Mouse (Mus musculus) brain, embryonic 14.5 days (tissue): ENCODE data around the gene Mansc1.

Source experiments
- CTCF ChIP-seq: fragments of 200-500 bp; IDR thresholded peaks from 2 replicates; pipeline ENCODE4 v1.5.1; 2012; ENCODE audit warnings: inconsistent platforms, mild to moderate bottlenecking, moderate library complexity, borderline replicate concordance; ENCODE audit not compliant: insufficient read depth, insufficient read length; ENCODE audit errors: extremely low read depth
- POLR2A ChIP-seq: fragments of 200-500 bp; IDR thresholded peaks from 2 replicates; pipeline ENCODE4 v1.6.1; 2012; ENCODE audit warnings: mild to moderate bottlenecking, inconsistent platforms, borderline replicate concordance; ENCODE audit not compliant: poor library complexity, insufficient read depth, insufficient read length, severe bottlenecking; ENCODE audit errors: extremely low read depth

- TF ChIP-seq POLR2A (no peak), CTCF (no peak)
Observed at GRCm38 (mm10) chr6:134586241-134586640, 46.0 kb downstream of the Mansc1 start.
